Mouse (Mus musculus): Measurements from ENCODE around the gene Gm20388. TPM values are rescaled to one million over a fixed set of nuclear protein-coding genes. Genes with fewer than 3 reads are reported as not detected.

Gm20388 gene
- polyA plus RNA-seq, 1 experiment, result 18.7 TPM

DNA sequence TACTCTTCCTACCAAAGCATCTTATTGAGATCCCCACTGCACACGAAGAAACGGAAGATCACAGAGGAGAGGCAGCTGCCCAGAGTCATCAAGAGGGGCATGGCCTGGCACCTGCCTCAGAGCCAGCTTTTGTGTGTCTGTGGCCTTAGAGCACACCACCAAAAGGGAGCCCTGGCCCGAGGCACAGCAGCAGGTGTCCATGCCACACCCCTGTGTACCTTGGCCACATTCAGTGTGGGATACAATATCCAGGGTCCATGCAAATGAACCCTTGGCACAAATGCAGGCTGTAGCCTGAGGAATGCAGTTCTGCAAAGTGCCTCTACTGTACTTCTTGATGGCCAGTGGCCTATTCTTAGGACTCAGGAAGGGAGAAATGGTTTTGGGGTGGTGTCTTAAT, 3426.8 kb downstream of the Gm20388 start:
- TF ChIP-seq POLR2A (IDR thresholded peaks at IDR 0.05; ENCODE audit: borderline replicate concordance, insufficient read depth, low read length) (no peak), CTCF (IDR thresholded peaks at IDR 0.05; ENCODE audit: borderline replicate concordance, insufficient read depth, low read depth, low read length) (no peak)
- Histone ChIP-seq H3K27ac (ENCODE audit: insufficient read depth, low read length) (no peak overlapping the region), H3K27me3 (ENCODE audit: control insufficient read depth, insufficient read depth, low read length) (no peaks in the 10 kb centered on the region; the same call in 1 of the 2 replicates), H3K4me3 (replicated peaks; ENCODE audit: insufficient read depth, low read depth, low read length) (no peak overlapping the region), H3K4me1 (ENCODE audit: control insufficient read depth, insufficient read depth, low read length) (0 out of 2 replicates have a peak, but pooled peaks cover 6% of the 10 kb centered on the region)
- WGBS, result 74% methylated on average over 3 of the region's 3 CpGs
- DNase-seq, result no peak

GRCm38 (mm10) chr8:123340071-123340470, 3429.4 kb downstream of the Gm20388 start:
- TF ChIP-seq CTCF (IDR thresholded peaks at IDR 0.05; ENCODE audit: borderline replicate concordance, insufficient read depth, low read depth, low read length) (peak; percentile 21; the same call in 1 of the 2 replicates), POLR2A (IDR thresholded peaks at IDR 0.05; ENCODE audit: borderline replicate concordance, insufficient read depth, low read length) (no peak)
- 98% methylated on average over 4 of the region's 4 CpGs for WGBS
- no peaks in the 10 kb centered on the region; the same call in 1 of the 2 replicates for H3K27me3 ChIP-seq (ENCODE audit: control insufficient read depth, insufficient read depth, low read length)
- no peak overlapping the region for H3K4me3 ChIP-seq (replicated peaks; ENCODE audit: insufficient read depth, low read depth, low read length)
- H3K4me1 ChIP-seq (ENCODE audit: control insufficient read depth, insufficient read depth, low read length), result no peaks in the 10 kb centered on the region
- DNase-seq, result no peak
- no peak overlapping the region for H3K27ac ChIP-seq (ENCODE audit: insufficient read depth, low read length)

DNA sequence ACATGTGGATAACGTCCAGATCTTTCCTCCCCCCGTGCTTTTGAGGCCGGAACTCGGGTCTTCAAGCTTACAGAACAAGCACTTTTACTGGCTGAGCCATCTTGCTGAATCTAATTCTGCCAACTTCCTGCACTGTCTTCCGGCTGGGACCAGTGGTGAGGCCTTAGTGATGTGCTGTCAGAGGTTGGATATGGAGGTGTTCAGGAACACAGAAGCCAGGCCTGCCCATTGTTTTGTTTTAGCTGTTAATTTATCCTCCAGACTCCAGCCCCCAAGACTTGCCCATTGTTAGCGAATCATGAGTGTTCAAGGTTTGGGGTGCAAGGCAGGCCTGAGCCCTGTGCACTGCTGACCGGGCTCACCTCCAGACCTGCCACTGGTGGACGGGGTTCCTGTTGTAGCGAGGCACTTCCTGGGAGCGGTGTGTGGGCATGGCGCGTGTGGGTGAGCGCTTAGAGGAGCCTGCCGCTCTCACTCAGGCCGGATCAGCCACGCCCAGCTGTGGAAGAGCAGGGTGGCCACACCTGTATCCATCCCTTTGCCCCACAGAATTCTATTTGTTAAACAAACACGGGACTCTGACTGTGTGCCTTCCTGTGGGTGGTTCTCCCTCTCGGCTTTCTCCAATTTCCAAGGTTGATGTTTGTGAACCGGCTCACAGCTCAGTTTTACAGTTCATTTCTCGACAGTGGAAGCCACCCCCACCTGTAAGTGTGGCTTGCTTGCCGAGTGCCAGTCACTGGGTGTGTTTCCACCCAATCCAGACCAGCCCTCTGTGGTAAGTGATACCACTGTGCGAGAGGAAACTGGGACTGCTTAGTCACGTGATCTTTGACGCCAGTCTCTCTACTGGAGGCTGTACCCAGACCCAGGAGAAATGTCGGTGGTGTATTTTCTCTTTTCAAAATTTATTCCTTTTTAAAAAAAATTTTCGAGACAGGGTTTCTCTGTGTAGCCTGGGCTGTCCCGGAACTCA, 3430.7 kb downstream of the Gm20388 start:
- no peaks in the 10 kb centered on the region; the same call in 1 of the 2 replicates for H3K27me3 ChIP-seq (ENCODE audit: control insufficient read depth, insufficient read depth, low read length)
- no peak for TF ChIP-seq POLR2A (IDR thresholded peaks at IDR 0.05; ENCODE audit: borderline replicate concordance, insufficient read depth, low read length)
- TF ChIP-seq CTCF (IDR thresholded peaks at IDR 0.05; ENCODE audit: borderline replicate concordance, insufficient read depth, low read depth, low read length), result no peak
- H3K4me3 ChIP-seq (replicated peaks; ENCODE audit: insufficient read depth, low read depth, low read length), result no peak overlapping the region
- WGBS, result 90% methylated on average over 27 of the region's 27 CpGs
- no peaks in the 10 kb centered on the region; the same call in 1 of the 2 replicates for H3K4me1 ChIP-seq (ENCODE audit: control insufficient read depth, insufficient read depth, low read length)
- no peak for DNase-seq
- no peak overlapping the region for H3K27ac ChIP-seq (ENCODE audit: insufficient read depth, low read length)

GRCm38 (mm10) chr8:123342253-123342652, 3431.6 kb downstream of the Gm20388 start:
- Histone ChIP-seq H3K27me3 (ENCODE audit: control insufficient read depth, insufficient read depth, low read length) (no peaks in the 10 kb centered on the region; the same call in 1 of the 2 replicates), H3K27ac (ENCODE audit: insufficient read depth, low read length) (no peak overlapping the region), H3K4me1 (ENCODE audit: control insufficient read depth, insufficient read depth, low read length) (no peaks in the 10 kb centered on the region; the same call in 1 of the 2 replicates), H3K4me3 (replicated peaks; ENCODE audit: insufficient read depth, low read depth, low read length) (no peak overlapping the region)
- DNase-seq, result no peak
- WGBS, result 70% methylated on average over 8 of the region's 8 CpGs
- TF ChIP-seq CTCF (IDR thresholded peaks at IDR 0.05; ENCODE audit: borderline replicate concordance, insufficient read depth, low read depth, low read length), result no peak
- TF ChIP-seq POLR2A (IDR thresholded peaks at IDR 0.05; ENCODE audit: borderline replicate concordance, insufficient read depth, low read length), result no peak

DNA sequence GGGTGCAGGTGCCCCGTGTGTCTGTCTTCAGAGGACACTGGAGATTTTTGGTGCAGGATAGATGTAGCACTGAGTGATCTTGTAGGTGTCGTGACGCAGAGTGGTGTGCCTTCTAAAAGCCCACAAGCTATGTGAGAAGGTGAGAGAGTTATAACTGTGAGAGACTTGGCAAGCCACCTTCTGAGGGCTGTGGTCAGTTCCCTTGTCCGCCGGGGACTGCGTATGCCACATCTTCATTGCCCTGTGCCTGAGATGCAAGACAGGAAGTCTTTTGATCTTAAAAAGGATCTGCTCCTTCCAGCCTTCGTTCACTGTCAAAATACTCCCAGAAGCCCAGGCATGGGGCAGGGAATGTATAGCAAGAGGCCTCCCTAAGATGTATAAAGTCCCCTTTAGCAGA, 3432.3 kb downstream of the Gm20388 start:
- TF ChIP-seq CTCF (IDR thresholded peaks at IDR 0.05; ENCODE audit: borderline replicate concordance, insufficient read depth, low read depth, low read length) (no peak), POLR2A (IDR thresholded peaks at IDR 0.05; ENCODE audit: borderline replicate concordance, insufficient read depth, low read length) (no peak)
- 88% methylated on average over 7 of the region's 7 CpGs for WGBS
- Histone ChIP-seq H3K4me3 (replicated peaks; ENCODE audit: insufficient read depth, low read depth, low read length) (no peak overlapping the region), H3K27ac (ENCODE audit: insufficient read depth, low read length) (no peak overlapping the region), H3K27me3 (ENCODE audit: control insufficient read depth, insufficient read depth, low read length) (no peaks in the 10 kb centered on the region; the same call in 1 of the 2 replicates), H3K4me1 (ENCODE audit: control insufficient read depth, insufficient read depth, low read length) (no peaks in the 10 kb centered on the region; the same call in 1 of the 2 replicates)
- DNase-seq, result no peak

- no peak for TF ChIP-seq POLR2A (IDR thresholded peaks at IDR 0.05; ENCODE audit: borderline replicate concordance, insufficient read depth, low read length)
- no peak for TF ChIP-seq CTCF (IDR thresholded peaks at IDR 0.05; ENCODE audit: borderline replicate concordance, insufficient read depth, low read depth, low read length)
- no peak for DNase-seq
- no peaks in the 10 kb centered on the region; the same call in 1 of the 2 replicates for H3K27me3 ChIP-seq (ENCODE audit: control insufficient read depth, insufficient read depth, low read length)
- H3K27ac ChIP-seq (ENCODE audit: insufficient read depth, low read length), result no peak overlapping the region
- no peak overlapping the region for H3K4me3 ChIP-seq (replicated peaks; ENCODE audit: insufficient read depth, low read depth, low read length)
- H3K4me1 ChIP-seq (ENCODE audit: control insufficient read depth, insufficient read depth, low read length), result no peaks in the 10 kb centered on the region; the same call in 1 of the 2 replicates
- 81% methylated on average over 12 of the region's 12 CpGs for WGBS
Observed at GRCm38 (mm10) chr8:123343422-123343821, 3432.8 kb downstream of the Gm20388 start.

DNA sequence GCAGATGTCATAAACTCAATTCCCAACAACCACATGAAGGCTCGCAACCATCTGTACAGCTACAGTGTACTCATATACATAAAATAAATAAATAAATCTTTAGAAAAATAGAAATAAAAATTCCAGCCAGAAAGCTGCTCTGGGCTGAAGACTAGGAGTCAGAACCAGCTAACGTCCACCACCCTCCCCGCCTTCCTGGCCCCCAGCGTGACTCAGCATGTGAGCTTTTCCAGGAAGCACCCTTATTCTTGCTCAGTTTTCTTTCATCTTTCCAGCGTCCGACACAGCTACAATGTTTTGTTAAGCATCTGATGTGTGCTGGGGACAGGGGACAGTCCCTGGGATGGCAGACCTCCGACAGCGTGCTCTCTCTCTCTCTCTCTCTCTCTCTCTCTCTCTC, 3434.5 kb downstream of the Gm20388 start:
- no peak for TF ChIP-seq POLR2A (IDR thresholded peaks at IDR 0.05; ENCODE audit: borderline replicate concordance, insufficient read depth, low read length)
- no peak for TF ChIP-seq CTCF (IDR thresholded peaks at IDR 0.05; ENCODE audit: borderline replicate concordance, insufficient read depth, low read depth, low read length)
- WGBS, result 89% methylated on average over 8 of the region's 8 CpGs
- Histone ChIP-seq H3K27me3 (ENCODE audit: control insufficient read depth, insufficient read depth, low read length) (no peaks in the 10 kb centered on the region), H3K4me3 (replicated peaks; ENCODE audit: insufficient read depth, low read depth, low read length) (no peak overlapping the region), H3K27ac (ENCODE audit: insufficient read depth, low read length) (no peak overlapping the region), H3K4me1 (ENCODE audit: control insufficient read depth, insufficient read depth, low read length) (no peaks in the 10 kb centered on the region; the same call in 1 of the 2 replicates)
- no peak for DNase-seq
